Mouse (Mus musculus): Measurements from ENCODE around the gene Hrk. TPM values are rescaled to one million over a fixed set of nuclear protein-coding genes. Genes with fewer than 3 reads are reported as not detected.

The Hrk gene
- polyA plus RNA-seq, 1 experiment = 0.02 TPM

DNA sequence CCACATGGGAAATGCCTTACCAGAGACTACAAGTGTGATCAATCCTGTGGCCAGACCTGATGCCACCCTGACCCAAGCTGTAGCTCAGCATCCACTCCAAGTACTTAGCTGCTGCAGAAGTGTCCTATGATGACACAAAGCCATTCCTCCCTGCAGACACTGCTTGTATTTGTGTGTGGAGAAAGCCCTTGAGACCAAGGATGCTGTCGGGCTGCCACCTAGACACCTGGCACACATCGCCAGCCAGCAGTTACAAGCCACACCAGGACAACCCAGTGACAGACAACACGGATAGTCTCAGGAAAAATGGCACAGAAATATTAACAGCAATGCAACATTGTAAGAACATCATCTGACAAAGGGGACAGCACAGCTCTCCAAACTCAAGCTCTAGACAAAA, 19.0 kb upstream of the Hrk start:
- WGBS = 95% methylated on average over 3 of the region's 3 CpGs
- DNase-seq = no peak
- Histone ChIP-seq H3K4me1 (ENCODE audit: control insufficient read depth, insufficient read depth, low read length) (peaks cover 25% of the 10 kb centered on the region), H3K27me3 (replicated peaks; ENCODE audit: control insufficient read depth, insufficient read depth, low read length) (no peaks in the 10 kb centered on the region), H3K4me3 (ENCODE audit: insufficient read depth, low read depth, low read length) (no peak overlapping the region), H3K27ac (ENCODE audit: insufficient read depth, low read depth, low read length) (no peak overlapping the region), H3K36me3 (ENCODE audit: control insufficient read depth, insufficient read depth, low read length) (no peaks in the 10 kb centered on the region)
- TF ChIP-seq CTCF (conservative IDR thresholded peaks at IDR 0.05; ENCODE audit: insufficient read depth, insufficient read length, low read depth, low read length) (no peak), POLR2A (IDR thresholded peaks at IDR 0.05; ENCODE audit: low read depth, low read length) (no peak)

DNA sequence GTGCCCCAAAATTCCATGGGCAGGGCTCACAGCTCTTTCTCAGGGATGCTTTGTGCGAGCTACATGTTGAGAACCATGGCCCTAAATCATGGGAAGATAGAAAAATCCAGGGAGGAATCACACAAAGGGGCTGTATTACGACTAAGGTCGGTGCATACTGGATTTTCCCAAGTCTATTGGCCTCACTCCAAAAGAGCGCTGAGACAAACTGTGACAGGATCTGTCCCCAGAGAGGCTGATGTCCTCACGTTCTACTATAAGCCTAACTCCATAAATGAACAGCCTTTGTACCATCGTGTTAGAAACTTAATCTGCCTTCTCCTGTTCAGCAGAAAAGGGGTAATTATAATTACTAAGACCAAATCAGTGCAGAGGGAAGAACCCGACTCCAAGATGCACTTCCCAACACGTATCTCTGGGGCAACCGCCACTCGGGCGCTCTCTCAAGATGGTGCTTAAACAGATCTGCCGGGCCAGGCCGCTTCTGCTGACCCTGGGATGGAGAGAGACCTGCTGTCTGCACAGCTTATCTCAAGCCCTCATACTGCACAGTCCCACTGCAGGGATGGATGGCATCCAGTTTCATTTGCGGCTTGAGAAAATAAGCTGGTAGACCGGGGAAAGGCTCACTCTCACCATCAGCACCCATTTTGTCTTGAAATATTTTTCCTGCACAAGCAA, 18.3 kb upstream of the Hrk start:
- Histone ChIP-seq H3K4me1 (ENCODE audit: control insufficient read depth, insufficient read depth, low read length) (peaks cover 25% of the 10 kb centered on the region), H3K36me3 (ENCODE audit: control insufficient read depth, insufficient read depth, low read length) (no peaks in the 10 kb centered on the region), H3K27ac (ENCODE audit: insufficient read depth, low read depth, low read length) (no peak overlapping the region), H3K27me3 (replicated peaks; ENCODE audit: control insufficient read depth, insufficient read depth, low read length) (no peaks in the 10 kb centered on the region), H3K4me3 (ENCODE audit: insufficient read depth, low read depth, low read length) (no peak overlapping the region)
- peak; percentile 38 for DNase-seq
- WGBS = 57% methylated on average over 15 of the region's 15 CpGs
- TF ChIP-seq CTCF (conservative IDR thresholded peaks at IDR 0.05; ENCODE audit: insufficient read depth, insufficient read length, low read depth, low read length) (no peak), POLR2A (IDR thresholded peaks at IDR 0.05; ENCODE audit: low read depth, low read length) (no peak)

DNA sequence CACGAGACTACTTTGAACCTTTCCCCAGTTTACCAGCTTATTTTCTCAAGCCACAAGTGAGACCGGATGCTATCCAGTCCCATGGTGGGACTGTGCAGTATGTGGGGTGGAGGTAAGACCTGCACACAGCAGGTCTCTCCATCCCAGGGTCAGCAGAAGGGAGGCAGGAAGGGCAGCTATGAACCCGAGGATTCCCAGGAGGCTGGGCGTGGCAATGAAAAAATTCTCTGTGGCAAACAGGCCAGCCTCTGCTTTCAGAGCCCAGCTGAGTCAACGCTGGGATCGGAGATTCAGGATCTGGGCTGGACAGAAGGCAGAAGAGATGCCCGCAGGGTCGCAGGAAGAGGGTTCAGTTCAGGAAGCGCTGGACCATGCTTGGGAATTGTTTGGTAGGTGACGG, 17.2 kb upstream of the Hrk start:
- no peaks in the 10 kb centered on the region for H3K27me3 ChIP-seq (replicated peaks; ENCODE audit: control insufficient read depth, insufficient read depth, low read length)
- WGBS = 57% methylated on average over 10 of the region's 10 CpGs
- no peaks in the 10 kb centered on the region for H3K36me3 ChIP-seq (ENCODE audit: control insufficient read depth, insufficient read depth, low read length)
- H3K4me1 ChIP-seq (ENCODE audit: control insufficient read depth, insufficient read depth, low read length) = peaks cover 24% of the 10 kb centered on the region
- TF ChIP-seq POLR2A (IDR thresholded peaks at IDR 0.05; ENCODE audit: low read depth, low read length) (no peak), CTCF (conservative IDR thresholded peaks at IDR 0.05; ENCODE audit: insufficient read depth, insufficient read length, low read depth, low read length) (no peak)
- no peak for DNase-seq
- H3K4me3 ChIP-seq (ENCODE audit: insufficient read depth, low read depth, low read length) = no peak overlapping the region
- no peak overlapping the region for H3K27ac ChIP-seq (ENCODE audit: insufficient read depth, low read depth, low read length)

DNA sequence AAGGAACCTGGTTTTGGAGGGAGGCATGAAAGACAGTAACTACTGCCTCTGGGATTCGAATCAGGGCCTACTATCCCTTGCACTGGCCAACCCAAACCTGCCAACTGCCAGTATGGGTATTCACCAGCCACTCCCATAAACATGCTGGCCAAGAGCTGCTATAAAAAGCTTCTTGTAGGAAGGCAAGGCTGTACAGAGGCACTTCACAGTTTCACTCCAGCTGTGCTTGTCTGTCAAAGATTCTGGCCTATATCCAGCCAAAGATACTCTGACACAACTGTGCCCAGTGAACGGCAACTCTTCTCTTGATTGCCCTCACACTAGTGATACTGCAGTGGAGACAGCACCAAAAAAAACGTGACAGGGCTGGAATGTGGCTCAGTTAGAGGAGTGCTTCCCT, 14.7 kb upstream of the Hrk start:
- H3K27ac ChIP-seq (ENCODE audit: insufficient read depth, low read depth, low read length) = no peak overlapping the region
- no peak overlapping the region for H3K4me3 ChIP-seq (ENCODE audit: insufficient read depth, low read depth, low read length)
- no peak for TF ChIP-seq CTCF (conservative IDR thresholded peaks at IDR 0.05; ENCODE audit: insufficient read depth, insufficient read length, low read depth, low read length)
- TF ChIP-seq POLR2A (IDR thresholded peaks at IDR 0.05; ENCODE audit: low read depth, low read length) = no peak
- H3K36me3 ChIP-seq (ENCODE audit: control insufficient read depth, insufficient read depth, low read length) = no peaks in the 10 kb centered on the region
- DNase-seq = no peak
- H3K4me1 ChIP-seq (ENCODE audit: control insufficient read depth, insufficient read depth, low read length) = peaks cover 6% of the 10 kb centered on the region
- no peaks in the 10 kb centered on the region for H3K27me3 ChIP-seq (replicated peaks; ENCODE audit: control insufficient read depth, insufficient read depth, low read length)
- WGBS = 63% methylated on average over 3 of the region's 3 CpGs

DNA sequence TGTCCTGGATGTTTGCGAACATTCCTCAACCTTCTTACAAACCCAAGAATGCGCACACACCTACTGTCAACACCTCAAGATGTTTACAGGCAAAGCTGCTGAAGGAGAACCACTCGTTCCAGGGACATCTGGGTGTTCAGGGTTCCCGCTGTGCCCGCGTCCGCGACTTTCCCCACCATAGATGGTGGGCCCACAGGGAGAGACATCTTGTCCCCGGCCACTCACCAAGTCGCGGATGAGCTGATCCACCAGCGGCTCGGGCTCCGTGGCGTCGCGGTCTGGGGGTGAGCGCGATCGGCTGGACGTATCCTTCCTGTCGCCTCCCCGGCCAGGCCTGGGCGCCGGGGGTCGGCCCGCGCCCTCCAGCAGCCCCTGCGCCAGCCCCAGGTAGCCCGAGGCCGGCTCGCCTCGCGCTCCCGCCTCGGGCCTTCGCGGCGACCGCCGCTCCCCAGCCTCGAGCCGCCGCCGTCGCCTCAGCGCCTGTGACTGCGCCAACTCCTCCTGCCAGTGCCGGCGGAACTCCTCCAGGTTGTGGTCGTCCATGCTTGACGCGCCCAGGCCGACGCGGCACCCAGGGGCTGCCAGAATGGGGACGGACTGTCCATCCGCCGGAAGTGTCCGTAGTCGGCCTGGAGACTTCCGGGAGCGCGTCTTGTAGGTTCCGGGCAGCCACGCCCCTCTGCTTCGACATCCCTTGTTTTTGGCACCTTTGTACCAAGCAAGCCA, 9.4 kb upstream of the Hrk start, which contains the start of gene Fbxw8:
Fbxw8 (minus strand) TSS at position 626 of the 726 bp plus-strand sequence.
- TF ChIP-seq POLR2A (IDR thresholded peaks at IDR 0.05; ENCODE audit: low read depth, low read length) (peak; percentile 38), CTCF (conservative IDR thresholded peaks at IDR 0.05; ENCODE audit: insufficient read depth, insufficient read length, low read depth, low read length) (no peak)
- H3K4me1 ChIP-seq (ENCODE audit: control insufficient read depth, insufficient read depth, low read length) = no peaks in the 10 kb centered on the region
- WGBS = under 1% methylated on average over 67 of the region's 67 CpGs
- H3K27me3 ChIP-seq (replicated peaks; ENCODE audit: control insufficient read depth, insufficient read depth, low read length) = no peaks in the 10 kb centered on the region
- no peaks in the 10 kb centered on the region for H3K36me3 ChIP-seq (ENCODE audit: control insufficient read depth, insufficient read depth, low read length)
- peak; percentile 92 for DNase-seq
- peak within 1 kb of the TSS; percentile 9; the same call in 1 of the 2 replicates for H3K27ac ChIP-seq (ENCODE audit: insufficient read depth, low read depth, low read length)
- peak within 1 kb of the TSS; percentile 73 for H3K4me3 ChIP-seq (ENCODE audit: insufficient read depth, low read depth, low read length)

DNA sequence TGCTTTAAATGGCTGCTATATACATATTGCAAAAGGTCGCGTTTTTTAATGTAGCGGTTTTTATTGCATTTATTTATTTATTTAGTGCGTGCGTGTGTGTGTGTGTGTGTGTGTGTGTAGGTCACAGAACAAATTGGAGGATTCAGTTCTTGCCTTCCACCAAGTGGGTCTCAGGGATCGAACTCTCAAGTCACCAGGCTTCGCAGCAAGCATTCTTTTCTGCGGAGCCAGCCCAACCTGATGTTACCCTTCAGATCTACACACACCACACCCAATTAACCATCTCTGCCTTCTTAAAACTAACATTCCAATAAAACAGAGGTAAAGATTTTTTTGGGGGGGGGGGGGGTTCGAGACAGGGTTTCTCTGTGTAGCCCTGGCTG, 8.9 kb upstream of the Hrk start:
- H3K36me3 ChIP-seq (ENCODE audit: control insufficient read depth, insufficient read depth, low read length) = no peaks in the 10 kb centered on the region
- H3K27me3 ChIP-seq (replicated peaks; ENCODE audit: control insufficient read depth, insufficient read depth, low read length) = no peaks in the 10 kb centered on the region
- H3K4me3 ChIP-seq (ENCODE audit: insufficient read depth, low read depth, low read length) = peak overlapping the region; percentile 73
- WGBS = 21% methylated on average over 9 of the region's 9 CpGs
- H3K4me1 ChIP-seq (ENCODE audit: control insufficient read depth, insufficient read depth, low read length) = no peaks in the 10 kb centered on the region
- DNase-seq = no peak
- TF ChIP-seq POLR2A (IDR thresholded peaks at IDR 0.05; ENCODE audit: low read depth, low read length) = no peak
- no peak for TF ChIP-seq CTCF (conservative IDR thresholded peaks at IDR 0.05; ENCODE audit: insufficient read depth, insufficient read length, low read depth, low read length)
- no peak overlapping the region for H3K27ac ChIP-seq (ENCODE audit: insufficient read depth, low read depth, low read length)

DNA sequence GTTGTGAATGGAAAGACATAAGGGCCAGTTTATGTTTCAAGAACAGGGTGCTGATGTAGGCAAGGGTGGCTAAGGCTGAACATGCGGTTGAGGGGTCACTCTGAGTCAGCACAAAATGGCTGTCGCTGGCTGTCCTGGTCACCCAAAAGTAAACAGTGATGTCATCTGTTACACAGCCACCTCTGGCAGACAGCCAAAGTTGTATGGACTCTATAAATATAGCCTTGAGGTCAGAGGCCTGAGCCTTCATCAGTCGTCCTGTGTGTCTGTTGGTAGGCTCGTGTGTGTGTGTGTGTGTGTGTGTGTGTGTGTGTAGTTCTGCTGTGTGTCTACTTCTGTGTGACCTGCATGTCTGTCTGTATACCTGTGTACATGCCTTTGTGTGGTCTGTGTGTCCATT, 7.5 kb upstream of the Hrk start:
- TF ChIP-seq CTCF (conservative IDR thresholded peaks at IDR 0.05; ENCODE audit: insufficient read depth, insufficient read length, low read depth, low read length) (no peak), POLR2A (IDR thresholded peaks at IDR 0.05; ENCODE audit: low read depth, low read length) (no peak)
- Histone ChIP-seq H3K4me3 (ENCODE audit: insufficient read depth, low read depth, low read length) (no peak overlapping the region), H3K27me3 (replicated peaks; ENCODE audit: control insufficient read depth, insufficient read depth, low read length) (no peaks in the 10 kb centered on the region), H3K36me3 (ENCODE audit: control insufficient read depth, insufficient read depth, low read length) (no peaks in the 10 kb centered on the region), H3K4me1 (ENCODE audit: control insufficient read depth, insufficient read depth, low read length) (no peaks in the 10 kb centered on the region), H3K27ac (ENCODE audit: insufficient read depth, low read depth, low read length) (no peak overlapping the region)
- DNase-seq = no peak
- WGBS = 45% methylated on average over 4 of the region's 4 CpGs
